Mouse (Mus musculus) urinary bladder, postnatal 4 days (tissue): Measurements from ENCODE around the gene Babam2.

Experiments
- DNase-seq, 2 experiments: peaks; one replicate each; pipeline ENCODE4 v3.0.0; 2021 to 2022; ENCODE audit warnings: low spot score in 2 of 2

Babam2 gene

DNA sequence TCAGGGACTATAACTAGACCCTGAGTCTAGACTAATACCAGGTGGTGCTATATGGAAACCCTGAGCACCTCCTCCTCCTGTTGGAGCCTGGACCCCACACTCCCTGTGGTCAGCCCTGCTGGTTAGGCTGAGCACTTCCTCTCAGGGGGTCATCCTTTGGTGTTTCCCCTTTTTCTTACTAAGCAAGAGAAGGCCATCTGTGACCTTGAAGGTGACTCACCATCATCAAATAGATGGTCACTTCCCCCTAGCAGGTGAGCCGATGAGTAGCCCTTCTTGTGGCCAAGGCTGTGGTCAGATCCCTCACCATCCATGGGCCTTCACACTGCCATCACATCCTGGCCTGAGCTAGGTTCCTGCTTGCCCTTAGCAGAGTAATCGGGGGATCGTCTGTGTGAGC lies 379.7 kb downstream of the Babam2 start:
- DNase-seq: no peak

DNA sequence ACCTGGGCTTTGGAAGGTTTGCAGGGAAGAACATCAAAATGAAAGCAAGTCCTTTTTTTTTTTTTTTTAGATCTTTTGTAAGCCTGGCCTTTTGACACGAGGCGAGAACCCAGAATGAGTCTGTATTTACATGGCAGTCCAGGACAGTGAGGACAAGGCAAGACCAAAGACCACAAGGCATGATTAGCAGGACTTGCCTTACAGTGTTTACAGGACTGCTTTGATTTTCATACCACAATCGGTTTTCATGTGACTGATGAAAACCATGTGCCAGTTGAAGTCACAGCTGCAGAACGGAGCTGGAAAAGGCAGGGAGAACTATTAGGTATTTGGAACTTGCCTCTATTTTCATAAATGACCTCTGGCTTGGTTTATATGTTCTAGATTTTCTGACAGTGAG lies 381.5 kb downstream of the Babam2 start:
- no peak for DNase-seq

DNA sequence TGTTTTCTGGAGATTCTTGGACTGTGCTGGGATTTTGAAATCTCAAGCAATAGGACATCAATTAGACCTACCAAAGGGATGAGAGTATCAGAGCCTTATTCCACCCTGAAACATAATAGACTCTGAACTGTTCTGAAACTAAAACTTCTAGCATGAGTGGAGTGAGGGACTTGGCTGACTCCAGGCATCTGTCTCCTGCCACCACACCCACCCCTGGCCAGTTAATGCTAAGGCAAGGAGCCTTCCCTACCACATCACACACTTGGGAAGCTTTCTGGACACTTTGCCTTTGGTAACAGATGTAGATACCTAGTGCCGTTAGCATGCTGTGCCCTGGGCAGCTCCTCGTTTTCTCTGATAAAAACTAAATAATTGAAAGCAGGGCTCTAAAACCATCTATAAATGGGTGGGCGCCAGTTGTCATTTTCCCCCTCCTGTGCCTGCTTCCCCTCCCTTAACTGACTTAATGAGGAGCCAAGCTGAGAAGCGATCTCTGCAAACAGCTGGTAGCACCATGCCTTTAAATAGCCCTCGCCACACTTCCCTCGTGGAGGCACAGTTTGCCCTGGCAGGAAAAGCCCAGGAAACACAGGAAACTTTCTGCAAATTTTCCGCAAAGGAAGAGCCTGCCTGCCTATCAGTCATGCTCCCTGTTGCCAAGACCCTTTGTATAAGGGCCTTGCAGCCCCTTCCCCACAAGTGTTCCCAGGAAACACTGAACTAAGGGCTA lies 383.2 kb downstream of the Babam2 start:
- no peak for DNase-seq

DNA sequence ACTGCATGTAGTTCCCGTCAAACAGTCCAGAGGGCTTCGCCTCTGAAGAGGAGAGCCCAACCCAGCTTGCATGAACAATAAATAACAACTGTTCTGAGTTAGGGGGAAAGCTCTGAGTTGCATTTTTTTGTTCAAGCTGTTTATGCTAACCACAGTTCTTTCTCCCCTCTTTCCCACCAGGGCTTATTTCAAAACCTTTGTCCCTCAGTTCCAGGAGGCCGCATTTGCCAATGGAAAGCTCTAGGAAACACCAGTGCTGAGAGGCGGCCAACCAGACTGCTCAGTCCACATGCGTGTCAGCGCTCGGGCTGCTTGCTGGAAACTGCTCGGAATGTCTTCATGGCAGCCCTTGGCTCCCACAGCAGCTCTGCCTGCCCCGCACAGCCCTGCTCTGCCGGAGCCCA lies 386.9 kb downstream of the Babam2 start:
- no peak for DNase-seq

DNA sequence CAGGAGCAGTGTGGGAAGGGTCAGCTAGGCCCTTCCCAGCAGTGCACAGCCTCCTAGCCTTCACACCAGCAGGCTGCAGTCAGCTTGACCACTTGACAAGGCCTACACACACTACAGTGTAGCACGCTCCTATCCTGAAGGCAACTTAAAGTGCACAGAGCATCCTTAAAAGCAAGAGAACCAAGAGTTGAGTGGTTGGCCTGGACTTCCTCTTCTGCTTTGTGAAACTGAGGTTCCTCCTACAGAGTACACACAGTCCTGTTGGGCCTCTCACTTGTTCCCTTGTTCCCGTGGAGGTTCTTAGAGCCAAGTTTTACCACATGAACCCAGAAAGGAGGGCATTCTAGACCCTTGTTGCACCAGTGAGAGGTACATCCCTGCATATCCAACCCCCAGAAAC lies 388.1 kb downstream of the Babam2 start:
- no peak for DNase-seq

DNA sequence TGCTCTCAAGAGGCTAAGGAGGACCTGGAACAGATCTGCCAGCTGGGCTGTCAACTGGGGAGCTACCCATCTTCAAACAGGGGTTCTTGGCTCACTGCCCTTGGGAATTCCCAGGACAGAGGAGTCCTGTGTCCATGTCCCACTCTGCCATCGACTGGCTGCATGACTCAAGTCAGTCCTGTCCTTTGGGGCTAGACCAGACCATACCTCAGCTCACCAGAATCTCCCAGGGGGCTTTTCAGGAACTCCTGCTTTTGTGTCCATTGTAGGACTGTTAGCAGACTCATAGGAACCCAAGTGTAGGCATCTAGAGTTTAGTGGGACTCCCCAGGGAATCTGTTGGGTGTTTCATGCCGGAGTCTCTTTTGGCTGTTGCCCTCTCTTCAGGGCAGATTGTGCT lies 388.5 kb downstream of the Babam2 start:
- no peak for DNase-seq

DNA sequence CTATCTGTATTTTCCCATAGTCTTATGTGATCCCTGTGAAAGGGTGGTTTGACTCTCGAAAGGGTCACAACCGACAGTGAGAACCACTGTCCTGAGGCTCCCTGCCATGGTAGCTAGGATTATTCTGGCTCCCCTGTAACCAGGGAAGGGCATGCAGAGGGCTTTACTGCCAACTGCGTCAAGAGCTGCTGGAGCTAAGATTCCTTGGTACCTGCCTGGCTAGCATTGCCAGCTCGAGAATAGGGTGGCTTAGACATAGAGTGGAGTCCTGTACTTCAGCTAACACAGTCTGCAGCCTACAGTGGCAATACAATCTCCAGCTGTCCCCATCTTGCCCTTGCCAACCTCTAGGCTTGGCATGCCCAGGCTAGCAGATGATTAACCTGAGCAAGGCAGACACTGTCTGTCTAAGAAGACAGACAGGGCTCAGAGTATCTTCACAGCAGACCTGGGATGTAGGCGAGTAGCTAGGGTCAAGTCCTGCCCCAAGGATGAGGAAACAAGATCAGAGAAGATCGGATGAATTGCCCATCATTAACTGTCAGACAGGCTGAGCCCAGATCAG lies 389.1 kb downstream of the Babam2 start:
- no peak for DNase-seq

DNA sequence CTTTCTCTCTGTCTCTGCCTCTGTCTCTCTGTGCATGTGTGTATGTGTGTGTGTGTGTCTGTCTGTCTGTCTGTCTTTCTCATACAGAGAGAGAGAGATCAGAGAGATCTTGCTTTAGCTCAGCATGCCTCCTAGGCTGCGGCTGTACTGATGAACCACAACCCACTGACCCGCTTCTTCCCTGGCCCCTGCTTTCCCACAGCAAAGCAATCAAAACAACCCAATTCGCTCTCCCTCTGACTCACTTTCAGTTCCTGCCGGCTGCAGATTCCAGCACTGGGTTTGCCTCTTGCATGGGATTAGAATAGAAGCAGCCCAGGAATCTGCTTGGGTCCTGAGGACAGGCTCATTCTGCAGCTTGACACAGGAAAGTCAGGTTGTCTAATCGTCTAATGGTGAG lies 392.0 kb downstream of the Babam2 start:
- peak in 1 of 2 experiments; percentile 31 for DNase-seq

DNA sequence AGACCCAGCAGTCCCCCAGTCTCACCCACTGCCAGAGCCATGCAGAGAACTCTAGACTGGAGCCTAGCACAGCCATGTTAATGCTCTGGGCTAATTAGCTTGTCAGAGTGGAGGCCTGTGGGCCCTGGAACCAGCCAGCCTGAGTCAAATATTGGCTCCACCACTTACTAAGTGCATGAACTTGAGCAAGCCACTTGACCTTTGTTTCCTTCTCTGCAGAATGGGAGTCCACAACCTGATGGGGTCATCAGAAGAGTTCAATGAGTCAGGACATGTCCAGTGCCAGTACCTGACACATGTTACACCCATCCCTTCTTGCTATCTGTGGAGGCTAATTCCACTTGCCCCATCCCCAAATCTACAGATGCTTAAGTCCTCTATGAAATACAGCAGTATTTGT lies 394.8 kb downstream of the Babam2 start:
- no peak for DNase-seq

DNA sequence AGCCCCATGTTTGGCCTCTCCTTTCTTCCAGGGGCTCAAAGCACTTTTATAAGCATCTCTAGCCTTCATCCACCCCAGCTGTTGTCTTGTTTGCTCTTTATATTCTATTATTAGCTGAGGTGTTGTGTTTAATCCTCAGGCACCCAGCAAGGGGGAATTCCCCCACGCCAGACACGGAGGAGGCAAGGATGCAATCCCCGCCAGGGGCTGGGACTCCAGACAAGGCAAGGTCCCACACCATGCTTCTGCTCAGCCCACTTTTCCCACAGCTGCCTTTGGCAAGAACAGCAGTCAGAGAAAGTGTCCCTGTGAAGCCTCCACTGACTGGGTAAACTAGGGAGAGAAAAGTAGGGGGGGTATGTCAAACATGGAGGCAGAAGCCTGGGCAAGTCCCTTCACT lies 401.2 kb downstream of the Babam2 start:
- no peak for DNase-seq

DNA sequence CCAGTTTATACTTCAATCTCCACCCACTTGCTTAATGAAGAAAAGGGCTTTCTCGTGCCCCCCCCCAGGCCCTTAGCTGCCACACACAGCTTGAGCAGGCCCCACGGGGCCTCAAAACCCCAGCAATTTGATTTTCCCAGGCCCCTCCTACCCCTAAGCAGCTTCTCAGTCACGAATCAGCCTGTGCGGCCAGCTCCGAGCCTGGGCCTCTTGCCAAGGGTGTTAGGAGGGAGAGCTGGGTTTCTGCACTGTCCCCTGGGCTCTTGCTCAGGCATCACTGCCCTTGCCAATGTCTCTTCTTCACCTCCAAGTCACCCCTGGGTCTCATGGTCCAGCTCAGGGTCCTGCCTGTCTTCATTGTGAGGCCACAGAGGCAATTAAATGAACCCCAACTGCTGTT lies 405.0 kb downstream of the Babam2 start:
- DNase-seq: peak; percentile 74 to 79

DNA sequence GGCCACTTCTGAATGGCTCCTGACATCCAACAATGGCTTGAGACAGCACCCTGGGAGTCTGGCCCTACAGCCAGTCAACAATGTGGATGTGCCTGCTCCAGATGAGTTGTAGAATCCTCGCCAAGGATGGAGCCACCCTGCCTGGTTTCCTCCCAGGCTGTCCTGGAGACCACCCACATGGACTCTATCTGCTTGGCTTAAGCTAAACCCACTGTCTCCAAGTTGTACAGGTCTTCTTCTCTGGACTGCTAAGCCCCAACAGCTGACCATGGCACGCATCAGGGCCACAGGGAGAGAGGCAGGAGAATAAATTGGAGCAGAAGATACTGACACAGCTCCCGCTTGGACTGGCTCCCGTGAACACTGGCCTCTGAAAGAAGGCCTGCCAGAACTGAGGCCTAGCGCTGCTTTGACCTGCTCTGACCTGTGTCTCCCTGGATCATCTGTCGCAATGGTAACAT lies 405.5 kb downstream of the Babam2 start:
- peak in 1 of 2 experiments; percentile 56 for DNase-seq

DNA sequence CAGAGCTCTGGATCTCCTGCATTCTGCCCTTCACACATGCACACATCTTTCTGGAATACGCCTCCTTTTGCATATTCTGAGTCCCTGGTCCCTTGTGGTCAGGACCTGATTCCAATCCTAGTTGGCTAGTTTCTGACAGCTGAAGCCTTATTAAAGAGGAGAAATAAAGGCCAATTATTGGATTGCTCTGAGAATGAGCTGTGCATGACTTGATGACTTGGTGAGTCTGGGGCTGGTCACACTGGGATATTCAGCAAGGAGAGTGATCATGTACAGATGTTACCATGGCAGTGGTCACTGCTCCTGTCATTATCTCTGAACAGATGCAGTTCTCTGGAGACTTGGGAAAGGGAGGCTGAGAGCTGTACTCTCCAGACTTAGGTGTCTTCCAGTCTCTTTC lies 406.1 kb downstream of the Babam2 start:
- no peak for DNase-seq

DNA sequence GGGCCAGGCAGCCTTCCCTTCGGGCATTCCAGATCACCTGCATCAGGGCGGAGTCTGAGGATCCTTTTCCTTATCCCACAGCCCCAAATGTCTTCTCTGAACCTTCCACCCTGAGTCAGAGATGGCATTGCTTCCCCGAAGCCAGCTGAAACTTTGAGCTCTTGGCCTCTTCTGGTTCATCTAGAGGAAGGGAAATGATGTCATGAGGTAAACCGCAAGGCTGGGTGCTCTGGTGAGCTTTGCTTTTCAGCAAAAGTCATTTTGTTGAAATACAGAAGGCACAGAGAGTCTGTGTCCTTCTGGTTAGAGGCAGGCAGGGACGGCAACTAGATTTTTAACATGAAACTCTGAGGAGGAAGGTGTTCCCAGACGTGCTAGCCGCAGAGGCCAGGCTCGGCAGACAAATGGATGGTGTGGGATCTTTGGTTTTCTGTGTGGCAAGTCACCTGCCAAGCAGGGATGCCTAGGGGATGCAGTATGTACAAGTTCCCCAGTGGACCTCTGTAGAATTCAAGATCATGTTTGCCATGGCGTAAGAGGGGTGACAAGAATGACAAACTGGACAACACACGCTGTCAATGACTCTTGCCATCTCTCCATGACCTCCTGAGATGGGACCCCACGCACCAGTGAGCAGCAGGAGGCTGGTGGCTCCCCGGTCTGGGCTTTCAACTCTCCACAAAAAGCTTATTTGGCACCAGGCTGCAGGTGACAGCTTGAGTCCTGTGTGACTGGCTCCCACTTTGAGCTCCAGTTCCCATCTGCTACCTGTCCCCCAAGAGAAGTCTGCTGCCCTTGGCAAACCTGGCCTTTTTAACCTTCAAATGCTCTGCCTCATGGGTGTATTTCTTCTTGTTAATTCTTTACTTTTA lies 406.9 kb downstream of the Babam2 start:
- DNase-seq: no peak

DNA sequence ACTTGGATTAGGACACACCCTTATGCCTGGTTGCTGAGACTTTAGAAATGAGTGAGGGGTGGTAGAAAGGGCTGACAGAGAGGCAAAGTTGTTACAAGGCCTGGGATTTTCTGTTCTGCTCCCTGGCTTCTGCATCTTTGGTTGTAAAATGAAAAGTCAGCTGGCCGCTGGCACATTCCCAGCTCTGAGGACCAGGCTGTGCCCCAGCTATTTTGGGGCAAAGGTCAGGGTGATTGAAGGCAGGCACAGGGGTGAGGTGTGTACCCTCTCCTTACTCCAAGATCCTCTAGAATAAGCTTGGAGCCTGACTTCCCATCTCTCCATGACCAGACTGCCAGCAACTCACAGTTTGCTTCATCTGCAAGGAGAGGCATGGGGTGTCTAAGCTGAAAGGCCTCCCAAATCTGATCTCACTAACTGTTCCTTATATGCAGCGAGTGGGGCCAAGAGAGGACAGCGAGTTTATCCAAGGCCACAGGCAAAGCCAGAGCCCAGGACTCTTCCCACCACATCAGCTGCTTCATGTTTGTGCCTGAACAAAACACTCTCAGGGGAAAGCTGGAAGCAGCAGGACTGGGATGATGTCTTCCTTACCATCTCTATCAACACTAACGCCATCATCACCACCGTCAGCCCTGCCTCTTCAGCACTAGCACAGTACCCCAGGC lies 409.1 kb downstream of the Babam2 start:
- DNase-seq: no peak

DNA sequence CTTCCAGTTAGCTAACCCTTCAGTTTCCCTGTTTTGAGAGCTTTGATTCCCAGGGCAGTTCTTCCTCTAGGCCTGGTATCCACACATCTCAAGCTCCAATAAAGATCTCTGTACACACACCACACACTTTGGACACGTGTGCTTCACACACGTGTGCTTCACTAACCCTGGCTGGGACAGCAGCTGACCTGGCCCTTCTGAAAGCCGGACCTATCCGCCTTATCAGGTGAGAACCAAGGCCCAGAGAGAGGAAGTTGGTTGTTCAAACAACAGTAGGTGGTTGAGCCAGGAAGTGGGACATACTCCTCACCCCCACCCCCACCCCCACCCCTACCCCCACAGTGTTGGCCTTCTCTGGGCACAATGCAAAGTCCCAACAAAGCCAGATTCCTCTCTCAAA lies 413.2 kb downstream of the Babam2 start:
- DNase-seq: no peak

DNA sequence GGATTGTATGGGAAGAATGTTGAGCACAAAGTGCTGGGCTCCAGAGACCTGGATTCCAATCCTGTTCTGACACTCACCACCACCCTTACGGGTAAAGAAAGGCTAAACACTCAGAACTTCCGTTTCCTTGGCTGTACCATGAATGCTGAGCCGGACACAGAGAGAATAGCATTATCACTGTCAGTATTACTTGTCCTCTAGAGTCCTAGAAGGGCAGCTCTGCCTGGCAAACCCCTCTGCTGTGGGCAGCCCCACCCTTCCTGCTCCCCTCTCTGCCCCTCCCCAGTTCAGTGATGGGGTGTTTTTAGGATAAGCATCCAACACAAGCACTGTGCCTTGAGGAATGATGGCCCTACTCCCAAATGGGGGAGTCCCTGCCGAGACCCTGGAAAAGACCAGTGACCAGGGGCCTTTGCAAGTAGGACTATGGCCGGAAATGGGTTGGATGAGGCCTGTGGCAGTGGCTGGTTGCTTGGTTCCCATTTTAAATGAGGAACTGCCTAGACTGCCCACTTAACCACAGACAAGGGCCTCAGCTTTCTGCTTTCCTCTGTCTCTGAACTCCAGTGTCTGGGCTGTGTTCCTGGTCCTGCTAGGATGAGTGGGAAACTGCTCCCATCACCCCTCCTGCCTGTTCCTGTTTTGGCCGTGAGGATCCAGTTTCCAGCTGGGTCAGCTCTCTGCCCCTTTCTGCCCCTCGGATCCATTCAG lies 414.9 kb downstream of the Babam2 start:
- no peak for DNase-seq

DNA sequence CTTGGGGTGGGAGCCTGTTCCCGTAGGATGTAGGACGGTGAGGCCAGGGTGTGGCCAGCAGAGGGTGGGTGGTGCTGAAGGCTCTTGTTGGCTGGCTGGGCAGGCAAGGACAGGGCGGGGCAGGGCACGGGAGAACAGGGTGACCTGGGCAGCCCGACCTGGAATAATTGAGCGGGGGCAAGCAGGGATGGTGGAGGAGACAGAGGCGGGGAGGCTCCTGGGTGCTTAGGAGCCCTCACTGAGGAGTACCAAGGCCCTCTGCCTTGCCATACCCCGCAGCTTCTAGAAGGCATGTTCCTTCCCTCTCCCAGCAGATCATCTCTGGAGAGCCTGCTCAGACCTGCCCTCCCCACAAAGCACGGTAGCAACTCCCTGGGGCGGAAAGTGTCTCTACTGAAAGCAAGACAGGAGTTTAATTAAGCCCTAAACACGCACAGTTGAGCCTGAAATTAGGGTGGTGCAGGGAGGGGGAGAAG lies 423.5 kb downstream of the Babam2 start:
- DNase-seq: no peak

DNA sequence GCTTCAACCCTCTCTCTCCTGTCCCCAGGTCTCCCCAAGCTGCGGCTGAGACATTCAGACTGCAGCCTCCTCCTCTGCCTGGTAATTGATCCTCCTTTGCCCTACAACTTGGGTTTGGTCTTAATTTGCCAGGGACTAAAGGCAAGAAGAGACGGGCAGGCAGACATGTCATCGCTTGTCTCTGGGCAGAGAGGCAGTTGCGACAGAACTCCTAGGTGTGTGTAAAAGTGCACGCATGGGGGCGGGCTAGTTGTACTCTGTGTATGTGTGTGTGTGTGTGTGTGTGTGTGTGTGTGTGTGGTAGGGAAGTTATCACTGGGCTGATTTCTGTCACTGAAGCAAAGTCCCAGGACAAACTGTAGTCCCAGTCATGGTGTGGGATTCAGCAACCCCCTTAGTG lies 424.5 kb downstream of the Babam2 start:
- no peak for DNase-seq

DNA sequence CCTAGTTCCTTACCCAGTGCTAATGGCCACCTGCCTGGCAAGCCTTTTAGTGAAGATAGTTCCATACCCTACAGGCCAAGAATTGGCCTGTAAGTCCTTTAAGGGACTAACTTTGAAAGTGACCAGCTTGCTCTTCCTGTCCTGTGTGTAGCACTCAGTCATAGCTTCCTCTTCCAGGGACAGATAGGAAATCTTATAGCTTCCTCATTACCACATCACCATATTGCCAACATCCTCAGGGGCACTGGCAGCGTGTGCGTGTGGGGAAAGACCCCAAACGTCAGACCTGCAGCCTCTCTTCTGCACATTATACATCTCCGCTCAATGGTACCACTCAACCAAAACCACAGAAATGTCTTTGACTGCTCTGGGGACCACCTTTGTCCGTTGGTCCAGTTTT lies 424.9 kb downstream of the Babam2 start:
- DNase-seq: no peak

DNA sequence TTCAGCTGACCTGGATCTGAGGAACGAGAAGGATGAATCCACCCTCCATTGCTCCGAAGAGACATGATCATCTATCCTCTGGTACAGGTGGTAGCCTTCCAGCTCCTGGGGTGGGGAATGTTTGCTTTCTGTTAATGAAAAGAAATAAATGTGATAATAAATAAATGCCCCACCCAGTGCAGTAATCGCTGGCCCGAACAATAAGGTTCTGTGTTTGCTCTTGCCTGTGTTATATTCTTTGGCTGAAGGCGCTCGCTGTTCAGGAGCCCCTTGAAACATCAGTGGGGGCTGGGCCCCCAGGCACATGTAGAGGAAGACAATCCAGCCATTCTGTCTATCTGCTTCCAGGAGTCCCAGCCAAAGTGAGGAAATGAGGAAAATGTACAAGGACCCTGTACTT lies 427.5 kb downstream of the Babam2 start:
- no peak for DNase-seq
